Mouse (Mus musculus) MEL (cell line): ENCODE results near the gene Ghrl.

Experiments used
- E2F4 ChIP-seq: IDR thresholded peaks from 2 replicates; pipeline ENCODE4 v1.6.1; 2011; ENCODE audit warnings: low read depth, low read length, improper control_type of control experiment, borderline replicate concordance
- MAX ChIP-seq: IDR thresholded peaks from 2 replicates; pipeline ENCODE4 v1.6.1; 2011; ENCODE audit warnings: low read length, improper control_type of control experiment
- POLR2AphosphoS5 ChIP-seq: IDR thresholded peaks from 2 replicates; pipeline ENCODE4 v1.6.1; 2012; ENCODE audit warnings: low read depth, borderline replicate concordance, mild to moderate bottlenecking, inconsistent platforms, low read length, moderate library complexity, mixed read lengths
- UBTF ChIP-seq: IDR thresholded peaks from 2 replicates; pipeline ENCODE4 v1.6.1; 2012; ENCODE audit warnings: low read depth, mild to moderate bottlenecking, inconsistent platforms, low read length, improper control_type of control experiment, moderate library complexity, borderline replicate concordance; ENCODE audit not compliant: insufficient read depth

DNA sequence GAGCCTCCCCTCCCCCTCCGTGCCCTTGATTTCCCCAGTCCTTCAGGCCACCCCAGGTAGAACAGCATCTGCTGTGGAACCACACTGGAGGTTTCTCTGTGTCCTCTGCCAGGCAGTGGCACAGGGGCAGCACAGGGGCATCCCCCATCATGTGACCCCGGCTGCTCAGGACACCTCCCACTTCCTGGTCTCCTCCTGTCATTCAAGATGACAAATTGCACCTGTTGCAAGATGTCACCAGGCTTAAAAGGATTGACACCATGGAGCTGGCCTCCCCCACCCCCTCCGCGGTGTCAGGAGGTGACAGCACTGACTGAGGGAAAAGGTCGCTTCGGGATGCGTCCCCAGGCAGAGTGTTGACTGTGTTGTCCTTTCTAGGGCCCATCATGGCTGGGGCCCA is 49.9 kb downstream of the Ghrl start:
- no peak for TF ChIP-seq UBTF
- no peak for TF ChIP-seq POLR2AphosphoS5
- TF ChIP-seq MAX = no peak
- TF ChIP-seq E2F4 = no peak
